Mouse (Mus musculus) ES-Bruce4 (cell line): ENCODE data around the gene Zfp747.

Experiments
- CTCF ChIP-seq: IDR thresholded peaks from one replicate; pipeline ENCODE4 v1.8.1; 2011; ENCODE audit warnings: low read depth, low read length
- EP300 ChIP-seq: IDR thresholded peaks from 2 replicates; pipeline ENCODE4 v1.6.1; 2011; ENCODE audit warnings: low read depth, low read length; ENCODE audit not compliant: insufficient read depth

GRCm38 (mm10) chr7:127386641-127387392 is 11.0 kb upstream of the Zfp747 start, which contains the start of gene 9130019O22Rik:
- no peak for TF ChIP-seq CTCF
- TF ChIP-seq EP300, result no peak
